Mouse (Mus musculus) forebrain, embryonic 14.5 days (tissue): ENCODE measurements around the gene Ubash3b. TPM values are rescaled to one million over a fixed set of nuclear protein-coding genes. Genes with fewer than 3 reads are reported as not detected.
A peak's percentile ranks its signal among the peaks of the same experiment; 100 is the strongest.

Experiments used
- ATAC-seq: fragments of 200-750 bp; cut with Nextera tagmentation; 2 replicates; pipeline ENCODE4 v1.8.0; 2017; ENCODE audit warnings: mild to moderate bottlenecking, moderate library complexity
- DNase-seq: peaks from one replicate; pipeline ENCODE4 v3.0.0-alpha.2; 2015; ENCODE audit warnings: low spot score
- H3K27ac ChIP-seq: fragments of 300-500 bp; sonication (generic); 2 replicates; pipeline ENCODE4 v1.5.1; 2014; ENCODE audit warnings: low read depth, mild to moderate bottlenecking, control low read depth, low read length, moderate library complexity
- H3K27me3 ChIP-seq: fragments of 300-500 bp; sonication (generic); replicated peaks from 2 replicates; pipeline ENCODE4 v1.6.1; 2014; ENCODE audit warnings: low read length, control low read depth, mixed read lengths; ENCODE audit not compliant: control insufficient read depth, insufficient read depth
- H3K36me3 ChIP-seq: fragments of 300-500 bp; sonication (generic); 2 replicates; pipeline ENCODE4 v1.6.1; 2014; ENCODE audit warnings: low read length, control low read depth; ENCODE audit not compliant: control insufficient read depth, insufficient read depth
- H3K4me1 ChIP-seq: fragments of 300-500 bp; sonication (generic); 2 replicates; pipeline ENCODE4 v1.6.1; 2014; ENCODE audit warnings: antibody characterized with exemption, low read length, control low read depth; ENCODE audit not compliant: control insufficient read depth, insufficient read depth
- H3K4me2 ChIP-seq: fragments of 300-500 bp; sonication (generic); 2 replicates; pipeline ENCODE4 v1.6.1; 2014; ENCODE audit warnings: mild to moderate bottlenecking, control low read depth, low read length
- H3K4me3 ChIP-seq: fragments of 300-500 bp; sonication (generic); 2 replicates; pipeline ENCODE4 v1.5.1; 2014; ENCODE audit warnings: low read depth, low read length, control low read depth
- H3K9ac ChIP-seq: fragments of 300-500 bp; sonication (generic); 2 replicates; pipeline ENCODE4 v1.6.1; 2014; ENCODE audit warnings: mild to moderate bottlenecking, low read length, control low read depth, moderate library complexity
- H3K9me3 ChIP-seq: fragments of 300-500 bp; sonication (generic); replicated peaks from 2 replicates; pipeline ENCODE4 v1.6.1; 2016; ENCODE audit warnings: low read length, control low read depth, mixed read lengths; ENCODE audit not compliant: control insufficient read depth
- WGBS: fragments of 180-500 bp; shearing (Covaris S2); extraction: QIAGEN DNeasy Blood & Tissue Kit; methylation state at CpG from one replicate; pipeline ENCODE4 v1.1.7; 2014; 5-methylcytosine and 5-hydroxymethylcytosine counted together
- polyA plus RNA-seq: library from polyadenylated mRNA; unstranded; fragments of >200 nt; fragmentation: Nextera tagmentation; extraction: Ambion mirVana; gene quantifications from 2 replicates; pipeline ENCODE4 v1.2.1, GENCODE M21; 2014

Ubash3b gene
- polyA plus RNA-seq, 1 experiment from 2014 or later, result 13.8 TPM

- no peaks in the 10 kb centered on the region for H3K27me3 ChIP-seq
- H3K27ac ChIP-seq, result no peak overlapping the region
- H3K9ac ChIP-seq, result no peak overlapping the region
- DNase-seq (no peak), ATAC-seq (no peak)
- 78% methylated on average over 11 of the region's 11 CpGs for WGBS
- H3K4me2 ChIP-seq, result no peak overlapping the region
- H3K4me1 ChIP-seq, result no peaks in the 10 kb centered on the region
- no peak overlapping the region for H3K4me3 ChIP-seq
- H3K36me3 ChIP-seq, result no peaks in the 10 kb centered on the region
- H3K9me3 ChIP-seq, result no peaks in the 10 kb centered on the region
Observed at GRCm38 (mm10) chr9:40974042-40974801, 187.3 kb downstream of the Ubash3b start.

- H3K27me3 ChIP-seq, result peaks cover 18% of the 10 kb centered on the region
- no peak for DNase-seq
- H3K9ac ChIP-seq, result peak overlapping the region; percentile 72
- H3K4me2 ChIP-seq, result peak overlapping the region; percentile 93
- H3K27ac ChIP-seq, result no peak overlapping the region
- H3K9me3 ChIP-seq, result no peaks in the 10 kb centered on the region
- peak overlapping the region; percentile 44 for H3K4me3 ChIP-seq
- ATAC-seq, result no peak
- peaks cover 8% of the 10 kb centered on the region; the same call in 1 of the 2 replicates for H3K4me1 ChIP-seq
- no peaks in the 10 kb centered on the region for H3K36me3 ChIP-seq
- WGBS, result 15% methylated on average over 7 of the region's 7 CpGs
Observed at GRCm38 (mm10) chr9:40964418-40964714, 197.1 kb downstream of the Ubash3b start.

- H3K9me3 ChIP-seq, result no peaks in the 10 kb centered on the region
- WGBS, result 1% methylated on average over 44 of the region's 51 CpGs
- peaks cover 8% of the 10 kb centered on the region; the same call in 1 of the 2 replicates for H3K4me1 ChIP-seq
- peak within 1 kb of the TSS; percentile 44 for H3K4me3 ChIP-seq
- no peaks in the 10 kb centered on the region for H3K36me3 ChIP-seq
- peak; percentile 46 for DNase-seq
- peak; percentile 81 for ATAC-seq
- 0 out of 2 replicates have a peak within 1 kb of the TSS, but pooled peaks have one; percentile 14 for H3K27ac ChIP-seq
- H3K27me3 ChIP-seq, result peaks cover 18% of the 10 kb centered on the region
- peak within 1 kb of the TSS; percentile 93 for H3K4me2 ChIP-seq
- H3K9ac ChIP-seq, result peak within 1 kb of the TSS; percentile 72
Observed at GRCm38 (mm10) chr9:40963586-40964417, 197.7 kb downstream of the Ubash3b start, which contains the start of gene Jhy. Jhy (minus strand) TSS chr9:40964118.

GRCm38 (mm10) chr9:40961401-40961800 lies 200.1 kb downstream of the Ubash3b start:
- Histone ChIP-seq H3K27ac (no peak overlapping the region; the same call in 1 of the 2 replicates), H3K9me3 (no peaks in the 10 kb centered on the region), H3K4me1 (peaks cover 8% of the 10 kb centered on the region; the same call in 1 of the 2 replicates), H3K27me3 (peaks cover 18% of the 10 kb centered on the region), H3K36me3 (no peaks in the 10 kb centered on the region), H3K4me3 (no peak overlapping the region), H3K4me2 (no peak overlapping the region), H3K9ac (no peak overlapping the region)
- DNase-seq, result peak; percentile 56
- ATAC-seq, result no peak
- WGBS, result 29% methylated on average over 3 of the region's 3 CpGs

Other genes starting within 250 kb of the Ubash3b start
- 0.42 and 0.99 TPM in 2 replicates for gene Jhy, start 197.6 kb downstream of the Ubash3b start, polyA plus RNA-seq
- 0.08 TPM in 1 of 2 replicates, not detected in the other for gene Crtam, start 157.1 kb downstream of the Ubash3b start, polyA plus RNA-seq